Mouse (Mus musculus): ENCODE data around the gene Alg5.

Alg5 gene

GRCm38 (mm10) chr3:54795379-54795778 lies 60.0 kb downstream of the Alg5 start:
- no peak for DNase-seq (ENCODE audit: low spot score)

GRCm38 (mm10) chr3:54795806-54796205 lies 60.5 kb downstream of the Alg5 start:
- DNase-seq (ENCODE audit: low spot score): no peak

GRCm38 (mm10) chr3:54797211-54797610 lies 61.9 kb downstream of the Alg5 start:
- DNase-seq (ENCODE audit: low spot score): no peak

Data from urinary bladder, postnatal 10 days (tissue).